Mouse (Mus musculus) lung, postnatal 25 days (tissue): ENCODE data around the gene Nepn.

ENCODE experiments used
- DNase-seq: peaks from one replicate; pipeline ENCODE4 v3.0.0; 2022; ENCODE audit warnings: low spot score

Nepn gene

DNA sequence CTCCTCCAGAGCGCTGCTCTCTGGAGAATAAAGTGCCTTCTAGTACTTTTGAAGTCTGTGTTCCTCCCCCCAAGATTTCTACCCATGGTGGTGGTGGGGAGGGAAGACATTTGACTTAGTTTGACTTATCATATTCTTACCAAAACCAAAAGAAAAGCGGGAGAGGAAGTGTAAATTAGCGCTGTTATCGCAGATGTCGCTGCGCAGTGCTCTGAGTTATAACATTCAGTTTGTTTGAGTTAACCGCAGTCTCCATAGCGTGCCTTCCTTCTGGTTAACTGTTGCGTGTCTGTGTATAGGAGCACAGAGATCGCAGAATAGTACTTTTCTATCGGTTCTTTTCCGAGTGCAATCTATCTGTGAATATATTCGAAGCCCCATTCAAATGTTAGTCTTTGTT lies 16.4 kb downstream of the Nepn start:
- DNase-seq = no peak

DNA sequence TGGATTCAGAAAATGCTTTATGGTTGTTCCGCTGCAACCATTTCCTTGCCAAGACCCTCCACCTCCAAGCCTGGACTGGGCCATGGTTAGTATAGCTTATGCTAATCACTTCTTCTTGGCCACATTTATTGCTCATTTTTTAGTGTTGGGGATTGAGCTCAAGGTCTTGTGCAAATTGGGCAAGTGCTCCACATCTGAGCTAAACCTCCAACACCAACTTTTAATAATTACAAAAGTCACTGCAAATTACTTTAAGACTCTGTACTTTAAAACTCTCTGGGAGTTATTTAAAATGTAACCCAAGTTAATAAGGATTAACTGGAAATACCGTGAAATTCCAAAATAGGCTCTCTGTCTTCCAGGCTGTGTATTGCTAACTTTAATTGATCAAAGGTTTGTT lies 18.8 kb downstream of the Nepn start:
- DNase-seq = no peak

DNA sequence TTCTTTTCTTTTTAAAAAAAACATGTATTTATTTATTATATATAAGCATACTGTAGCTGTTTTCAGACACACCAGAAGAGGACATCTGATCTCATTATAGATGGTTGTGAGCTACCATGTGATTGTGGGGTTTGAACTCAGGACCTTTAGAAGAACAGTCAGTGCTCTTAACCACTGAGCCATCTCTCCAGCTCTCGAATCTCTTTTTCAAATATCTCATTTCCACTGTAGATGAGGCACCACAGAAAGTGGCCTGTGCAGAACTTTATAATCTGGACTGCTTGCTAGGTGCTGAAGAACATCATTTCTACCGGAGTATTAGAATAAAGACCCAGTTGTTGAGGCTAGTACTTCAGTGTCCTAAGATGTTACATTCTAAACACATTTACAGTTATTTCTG lies 26.2 kb downstream of the Nepn start:
- DNase-seq = no peak

DNA sequence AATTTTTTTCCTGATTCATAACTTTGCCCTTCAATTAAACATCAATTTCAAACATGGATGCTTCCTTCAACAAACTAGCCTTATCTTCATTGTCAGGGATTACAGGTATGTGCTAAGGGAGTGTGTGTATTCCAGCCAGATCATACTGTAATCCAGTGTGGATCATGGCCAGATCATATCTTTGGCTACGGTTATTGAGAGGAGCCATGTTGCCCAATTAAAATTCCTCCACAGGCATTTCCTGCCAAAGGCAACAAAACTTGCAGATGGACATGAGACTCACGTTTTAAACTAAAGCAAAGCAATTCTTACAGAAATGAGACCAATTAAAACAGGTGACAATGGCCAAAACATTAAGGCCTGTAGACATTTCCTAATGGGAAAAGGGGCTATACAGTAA lies 27.7 kb downstream of the Nepn start:
- no peak for DNase-seq

DNA sequence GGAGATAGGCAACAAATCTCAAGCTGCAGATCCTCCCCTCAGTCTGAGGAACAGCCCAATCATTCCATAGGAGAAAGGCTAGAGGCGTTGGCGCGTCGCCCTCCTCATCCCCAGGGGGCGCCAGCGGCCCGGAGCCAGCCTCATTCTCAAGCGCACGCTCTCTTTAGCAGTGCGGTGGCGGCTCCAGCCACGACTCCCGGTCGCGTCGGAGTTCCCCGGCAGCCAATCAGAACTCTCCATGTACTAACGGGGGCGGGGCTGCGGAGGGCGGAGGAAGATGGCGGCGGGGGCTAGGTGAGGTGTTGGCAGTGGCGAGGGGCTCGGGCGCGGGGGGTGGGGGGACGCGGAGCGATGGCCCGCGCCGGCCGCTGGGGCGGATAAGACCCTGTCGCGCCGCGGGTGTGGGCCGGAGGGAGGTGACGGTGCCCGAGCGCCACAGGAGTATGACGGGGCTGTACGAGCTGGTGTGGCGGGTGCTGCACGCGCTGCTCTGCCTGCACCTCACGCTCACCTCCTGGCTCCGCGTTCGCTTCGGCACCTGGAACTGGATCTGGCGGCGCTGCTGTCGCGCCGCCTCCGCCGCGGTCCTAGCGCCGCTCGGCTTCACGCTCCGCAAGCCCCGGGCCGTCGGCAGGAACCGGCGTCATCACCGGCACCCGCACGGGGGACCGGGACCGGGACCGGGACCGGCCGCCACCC lies 28.7 kb downstream of the Nepn start, which contains the start of gene Nus1:
Gene Nus1 (plus strand): TSS at position 249 of the 699 bp plus-strand sequence.
- peak; percentile 96 for DNase-seq

DNA sequence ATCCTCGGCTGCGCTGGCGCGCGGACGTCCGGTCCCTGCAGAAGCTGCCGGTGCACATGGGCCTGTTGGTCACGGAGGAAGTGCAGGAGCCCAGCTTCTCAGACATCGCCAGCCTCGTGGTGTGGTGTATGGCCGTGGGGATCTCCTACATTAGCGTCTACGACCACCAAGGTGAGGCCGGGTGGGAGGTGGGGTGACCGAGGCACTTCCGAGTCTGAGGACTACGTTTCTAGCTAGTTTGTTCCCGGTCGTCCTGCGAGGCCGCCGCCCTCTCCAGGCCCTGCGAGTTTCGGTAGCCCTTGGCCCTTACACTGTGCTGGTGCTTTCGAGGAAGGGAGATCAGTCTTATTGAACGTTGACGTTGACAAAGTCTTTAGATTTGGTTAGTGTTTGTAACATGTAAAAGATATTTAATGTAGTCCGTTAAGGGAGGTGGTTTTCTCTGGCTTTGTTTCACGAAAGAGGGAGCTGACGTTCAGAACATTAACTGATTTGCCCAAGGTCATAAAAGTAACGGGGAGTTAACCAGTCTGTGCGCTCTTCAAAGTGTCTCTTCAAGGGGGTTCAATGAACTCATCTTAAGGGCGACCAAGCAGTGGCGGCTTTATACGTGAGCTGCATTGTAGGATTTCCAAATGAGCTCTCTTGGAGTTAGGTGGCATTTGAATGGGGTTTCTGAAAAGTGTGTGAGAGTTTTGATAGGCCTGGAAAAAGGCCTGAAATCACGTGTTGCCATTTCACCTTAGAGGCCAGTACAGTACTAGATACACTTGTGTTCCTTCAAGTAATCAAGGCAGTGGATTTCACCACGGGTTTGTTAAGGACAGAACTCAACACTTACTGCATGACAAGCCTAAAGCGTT lies 29.5 kb downstream of the Nepn start:
- no peak for DNase-seq

DNA sequence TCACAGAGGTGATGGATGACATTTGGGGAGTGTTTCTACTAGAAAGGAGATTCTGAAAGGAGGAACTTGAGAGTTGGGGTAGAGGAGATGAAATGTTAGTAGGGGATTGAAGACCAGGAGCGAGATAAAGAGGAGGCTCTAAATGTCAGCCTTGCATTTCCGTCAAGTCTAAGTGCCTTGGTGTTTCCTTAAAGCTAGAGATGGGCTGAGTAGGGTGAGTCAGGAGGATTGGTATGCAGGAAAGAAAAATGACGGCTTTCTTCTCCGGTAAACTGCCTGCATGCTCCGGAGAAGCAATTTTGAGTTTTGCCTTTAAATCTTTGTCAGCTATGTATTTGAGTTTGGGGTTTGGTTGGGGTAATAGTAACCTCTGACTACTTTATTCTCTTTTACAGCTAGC lies 30.2 kb downstream of the Nepn start:
- DNase-seq = no peak

DNA sequence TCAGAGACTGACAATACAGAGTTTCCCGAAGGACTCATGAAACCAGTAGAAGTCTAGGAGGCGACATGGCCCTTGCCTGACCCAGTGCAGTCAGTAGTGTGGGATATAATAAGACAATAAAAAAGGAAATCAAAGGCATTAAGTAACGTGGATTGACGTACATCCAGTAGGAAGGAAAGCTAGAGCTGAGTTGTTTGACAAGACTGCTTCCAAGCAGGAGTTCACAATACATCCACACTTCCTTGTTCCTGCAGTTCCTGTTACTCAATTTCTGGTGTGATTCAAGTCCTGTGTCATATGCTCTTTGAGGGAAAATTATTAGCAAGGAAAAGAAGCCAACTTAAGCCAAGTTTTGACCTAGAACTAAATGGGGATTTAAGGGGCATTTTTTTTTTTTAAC lies 30.6 kb downstream of the Nepn start:
- peak; percentile 37 for DNase-seq

DNA sequence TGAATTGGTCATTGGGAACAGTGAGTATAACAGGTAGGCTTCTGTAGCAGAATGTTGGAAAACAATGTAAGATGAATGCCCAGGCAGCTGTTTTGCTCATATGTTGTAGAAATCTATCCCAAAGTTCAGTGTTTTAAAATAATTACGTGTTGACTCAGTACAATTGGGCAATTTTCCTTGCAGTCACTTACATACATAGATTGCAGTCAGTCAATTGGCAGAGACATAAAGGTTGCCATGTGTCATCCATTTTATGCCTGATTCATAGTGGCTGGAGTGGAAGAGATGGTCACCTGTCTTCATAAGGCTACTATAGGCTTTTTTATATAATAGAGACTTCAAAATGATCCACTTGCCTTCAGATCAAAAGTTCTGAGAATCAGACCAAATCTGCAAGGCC lies 31.8 kb downstream of the Nepn start:
- DNase-seq = no peak

DNA sequence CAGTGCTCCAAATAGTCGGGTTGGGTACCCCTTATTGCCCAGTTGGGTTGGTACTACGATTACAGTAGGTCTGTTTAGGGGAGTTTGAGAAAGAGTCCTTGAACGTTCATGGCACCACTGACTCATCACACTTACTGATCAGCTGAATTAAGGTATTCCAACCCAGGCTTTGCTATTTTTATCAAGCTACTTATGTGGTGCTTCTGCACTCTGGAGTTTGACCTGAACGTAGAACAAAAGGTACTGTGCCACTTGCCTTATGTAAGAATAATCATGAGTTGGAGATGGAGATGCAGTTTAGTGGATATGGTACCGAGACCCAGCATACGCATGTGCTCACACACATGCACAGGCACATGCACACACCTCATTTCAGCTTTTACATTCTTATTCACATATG lies 32.9 kb downstream of the Nepn start:
- no peak for DNase-seq

DNA sequence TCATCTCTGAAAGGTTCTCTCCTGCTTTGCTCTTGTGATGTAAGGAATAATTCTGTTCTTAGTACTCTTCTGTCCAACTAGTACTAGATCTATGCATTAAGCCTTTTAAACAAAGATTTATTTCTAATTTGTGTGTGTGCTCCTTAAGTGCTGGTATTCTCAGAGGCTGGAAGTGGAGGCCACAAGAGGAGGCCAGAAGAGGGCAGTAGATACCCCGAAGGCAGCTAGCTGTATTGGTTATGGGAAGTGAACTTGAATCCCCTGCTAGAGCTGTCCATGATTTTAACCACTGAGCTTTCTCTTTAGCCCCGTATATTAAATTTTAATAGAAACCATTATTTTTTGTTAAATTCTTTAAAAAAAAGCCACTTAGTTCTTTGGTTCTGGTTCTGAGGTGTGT lies 34.3 kb downstream of the Nepn start:
- no peak for DNase-seq

DNA sequence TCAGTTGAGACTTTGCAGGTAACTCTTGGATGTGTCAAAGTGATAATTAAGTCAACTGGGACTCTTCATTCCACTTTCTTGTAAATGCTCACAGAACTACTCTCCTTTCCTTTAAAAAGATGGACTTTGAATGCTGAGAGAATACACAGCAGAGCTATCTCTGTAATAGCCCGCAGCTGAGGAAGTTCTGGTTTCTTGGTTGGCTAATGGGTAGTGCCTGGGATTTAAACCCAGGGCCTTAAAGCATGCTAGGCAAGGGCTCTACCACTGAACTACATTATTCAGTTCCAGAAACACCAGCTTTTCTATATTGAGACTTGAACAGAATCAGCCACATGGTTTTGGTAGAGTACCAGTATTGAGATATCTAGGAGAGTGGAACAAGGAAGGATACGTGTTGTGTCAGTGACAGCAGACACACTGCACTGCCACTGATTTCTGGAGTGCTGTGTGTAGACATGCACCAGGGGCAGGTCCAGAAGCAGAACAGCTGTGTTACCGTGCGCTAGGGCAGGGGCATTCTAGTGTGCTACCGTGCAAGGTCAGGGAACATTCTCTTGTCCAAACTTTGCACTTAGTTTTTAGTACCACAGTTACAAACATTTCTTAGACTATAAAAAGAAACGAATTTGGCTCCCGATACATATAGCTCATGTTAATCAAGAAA lies 37.7 kb downstream of the Nepn start:
- no peak for DNase-seq

DNA sequence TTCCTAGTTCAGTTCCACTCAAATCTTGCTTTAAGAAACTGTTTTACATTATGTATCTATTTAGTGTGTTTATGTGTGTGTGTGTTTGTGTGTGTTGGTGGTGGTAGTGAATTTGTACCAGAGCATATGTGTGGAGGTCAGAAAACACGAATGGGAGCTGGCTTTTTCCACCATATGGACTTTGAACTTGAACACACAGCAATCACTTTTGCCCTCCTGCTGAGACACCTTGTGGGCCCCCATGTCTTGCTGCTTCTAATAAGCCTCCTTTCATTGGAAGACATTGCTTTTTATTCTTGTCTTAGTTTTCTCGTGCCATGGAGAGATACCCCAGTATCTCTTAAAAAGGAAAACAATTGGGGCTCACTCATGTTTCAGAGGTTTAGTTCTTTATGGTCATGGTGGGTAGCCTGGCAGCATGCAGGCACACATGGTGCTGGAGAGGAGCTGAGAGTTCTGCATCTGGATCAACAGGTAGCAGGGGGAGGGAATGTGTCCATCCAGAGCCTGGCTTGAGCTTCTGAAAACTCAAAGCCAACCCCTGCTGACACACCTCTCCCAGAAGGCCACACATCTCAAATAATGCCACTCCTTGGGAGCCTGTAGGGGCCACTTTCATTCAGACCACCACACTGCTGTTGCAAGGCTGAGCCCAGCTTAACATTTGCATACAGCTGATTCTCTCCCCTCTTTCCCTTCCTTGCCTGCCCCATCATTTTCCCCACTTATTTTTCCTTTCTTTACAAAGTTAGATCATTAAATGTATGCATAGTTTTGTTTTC lies 39.1 kb downstream of the Nepn start:
- DNase-seq = no peak

DNA sequence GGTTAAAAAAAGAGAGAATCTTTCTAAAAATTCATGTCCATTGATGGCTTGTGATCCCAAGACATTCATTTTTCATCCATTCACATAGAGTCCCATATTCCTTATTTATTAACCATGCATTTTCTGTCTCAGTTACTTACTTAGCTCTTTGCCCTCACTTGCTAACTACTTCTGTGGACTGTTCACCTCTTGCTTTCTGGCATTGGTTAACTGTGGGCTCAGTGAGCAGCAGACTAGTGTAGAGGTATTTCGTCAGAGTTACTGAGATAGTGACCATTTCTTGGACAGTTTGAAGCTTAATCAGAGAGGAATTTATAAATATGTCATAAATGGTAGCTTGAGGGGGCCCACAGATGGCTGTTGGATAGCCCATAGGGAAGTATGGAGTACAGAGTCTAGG lies 42.2 kb downstream of the Nepn start:
- DNase-seq = no peak

DNA sequence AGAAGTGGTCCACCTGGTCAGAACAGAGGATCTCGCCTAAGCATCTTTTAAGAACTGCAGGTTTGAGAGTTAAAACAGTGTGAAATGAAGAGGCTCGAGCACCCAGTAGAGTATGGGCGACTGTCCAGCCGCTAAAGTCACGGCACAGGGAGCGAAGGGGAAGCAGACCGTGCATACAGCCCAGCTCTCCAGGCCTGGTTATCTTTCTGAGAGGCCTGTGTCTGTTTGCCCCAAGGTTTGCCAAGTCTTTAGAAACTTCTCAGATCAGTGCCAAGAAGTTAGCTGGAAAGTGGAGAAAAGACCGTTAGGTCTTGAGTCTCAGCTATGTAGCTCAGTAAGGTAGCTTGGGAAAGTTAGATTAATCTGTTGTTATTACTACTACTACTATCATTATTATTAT lies 46.1 kb downstream of the Nepn start:
- no peak for DNase-seq
